Comparison of ENCODE assay signal across 8 mouse cellular contexts in genomic region chr10:80569664-80570066, GRCm38 (mm10). TPM values are rescaled to one million over a fixed set of nuclear protein-coding genes. Genes with fewer than 3 reads are reported as not detected.
DNase-seq lines count a peak whose midpoint lies in the region; ATAC-seq and TF ChIP-seq lines count a peak whose summit lies in the region.

No protein-coding gene starts in this region.

- no peak for TF ChIP-seq CTCF in midbrain, postnatal 0 days (IDR thresholded peaks at IDR 0.05)
- no peak for TF ChIP-seq CTCF in heart, postnatal 0 days (IDR thresholded peaks at IDR 0.05; ENCODE audit: low read depth)

- peak overlapping the region; percentile 43 for H3K4me3 ChIP-seq in midbrain, embryonic 10.5 days
- H3K4me3 ChIP-seq in midbrain, postnatal 0 days (ENCODE audit: low read depth, low read length): no peak overlapping the region
- H3K4me3 ChIP-seq in heart, postnatal 0 days (ENCODE audit: low read depth, low read length): no peak overlapping the region
- H3K4me3 ChIP-seq in neural tube, embryonic 12.5 days: no peak overlapping the region
- H3K4me3 ChIP-seq in forebrain, embryonic 13.5 days: no peak overlapping the region

- peaks cover 16% of the 10 kb centered on the region for H3K36me3 ChIP-seq in midbrain, embryonic 10.5 days
- peaks cover 18% of the 10 kb centered on the region for H3K36me3 ChIP-seq in midbrain, postnatal 0 days (ENCODE audit: insufficient read depth, low read length)
- H3K36me3 ChIP-seq in heart, postnatal 0 days (replicated peaks; ENCODE audit: control insufficient read depth, insufficient read depth, low read length): peaks cover 8% of the 10 kb centered on the region; the same call in 1 of the 2 replicates
- peaks cover 11% of the 10 kb centered on the region for H3K36me3 ChIP-seq in neural tube, embryonic 12.5 days
- peaks cover 20% of the 10 kb centered on the region for H3K36me3 ChIP-seq in forebrain, embryonic 13.5 days (ENCODE audit: poor library complexity, severe bottlenecking)

- H3K27me3 ChIP-seq in midbrain, embryonic 10.5 days (ENCODE audit: low read depth, poor library complexity, severe bottlenecking): 0 out of 2 replicates have a peak, but pooled peaks cover under 1% of the 10 kb centered on the region
- H3K27me3 ChIP-seq in midbrain, postnatal 0 days (ENCODE audit: insufficient read depth, low read length): no peaks in the 10 kb centered on the region
- no peaks in the 10 kb centered on the region for H3K27me3 ChIP-seq in heart, postnatal 0 days (ENCODE audit: control insufficient read depth, insufficient read depth, low read length)
- H3K27me3 ChIP-seq in neural tube, embryonic 12.5 days (replicated peaks): no peaks in the 10 kb centered on the region
- H3K27me3 ChIP-seq in forebrain, embryonic 13.5 days: no peaks in the 10 kb centered on the region

- peak overlapping the region; percentile 85 for H3K27ac ChIP-seq in midbrain, embryonic 10.5 days (replicated peaks)
- no peak overlapping the region for H3K27ac ChIP-seq in midbrain, postnatal 0 days (ENCODE audit: low read depth, low read length)
- H3K27ac ChIP-seq in heart, postnatal 0 days (ENCODE audit: low read depth): peak overlapping the region; percentile 7; the same call in 1 of the 2 replicates
- H3K27ac ChIP-seq in neural tube, embryonic 12.5 days: no peak overlapping the region
- H3K27ac ChIP-seq in forebrain, embryonic 13.5 days: no peak overlapping the region

- TF ChIP-seq EP300 in heart, postnatal 0 days (IDR thresholded peaks at IDR 0.05; ENCODE audit: low read depth): no peak

- no peak for ATAC-seq in midbrain, postnatal 0 days (ENCODE audit: low FRiP score)
- peak; percentile 65 for ATAC-seq in heart, postnatal 0 days (ENCODE audit: insufficient read depth, low read depth)
- ATAC-seq in neural tube, embryonic 12.5 days (ENCODE audit: low FRiP score, low read depth): no peak
- ATAC-seq in forebrain, embryonic 13.5 days: no peak

- DNase-seq in midbrain, embryonic 10.5 days (ENCODE audit: low spot score): peak; percentile 44
- DNase-seq in midbrain, postnatal 0 days (ENCODE audit: low spot score): no peak
- DNase-seq in embryo, embryonic 10.5 days (ENCODE audit: low spot score): peak; percentile 72
- peak; percentile 69 for DNase-seq in heart, postnatal 0 days (ENCODE audit: low spot score)
- peak; percentile 96 for DNase-seq in liver
- no peak for DNase-seq in right cerebral cortex, postnatal 25 days

- no peak overlapping the region for H3K4me2 ChIP-seq in midbrain, postnatal 0 days (ENCODE audit: low read depth, low read length, poor library complexity, severe bottlenecking)
- H3K4me2 ChIP-seq in heart, postnatal 0 days (ENCODE audit: low read depth, low read length): peak overlapping the region; percentile 47; the same call in 1 of the 2 replicates
- H3K4me2 ChIP-seq in neural tube, embryonic 12.5 days (replicated peaks): 0 out of 2 replicates have a peak overlapping the region, but pooled peaks have one; percentile 2
- H3K4me2 ChIP-seq in forebrain, embryonic 13.5 days: no peak overlapping the region

- H3K9ac ChIP-seq in midbrain, postnatal 0 days (replicated peaks; ENCODE audit: low read length, poor library complexity, severe bottlenecking): no peak overlapping the region
- 0 out of 2 replicates have a peak overlapping the region, but pooled peaks have one; percentile 20 for H3K9ac ChIP-seq in heart, postnatal 0 days (replicated peaks; ENCODE audit: low read depth, low read length)
- no peak overlapping the region for H3K9ac ChIP-seq in neural tube, embryonic 12.5 days
- H3K9ac ChIP-seq in forebrain, embryonic 13.5 days: no peak overlapping the region

- 32% methylated on average over 10 of the region's 10 CpGs for WGBS in midbrain, embryonic 10.5 days
- WGBS in midbrain, postnatal 0 days: 34% methylated on average over 10 of the region's 10 CpGs
- WGBS in heart, postnatal 0 days: 42% methylated on average over 10 of the region's 10 CpGs
- 35% methylated on average over 10 of the region's 10 CpGs for WGBS in neural tube, embryonic 12.5 days
- 37% methylated on average over 10 of the region's 10 CpGs for WGBS in forebrain, embryonic 13.5 days

- peaks cover 78% of the 10 kb centered on the region for H3K4me1 ChIP-seq in midbrain, embryonic 10.5 days
- peaks cover 11% of the 10 kb centered on the region for H3K4me1 ChIP-seq in midbrain, postnatal 0 days (ENCODE audit: insufficient read depth, low read length)
- peaks cover 23% of the 10 kb centered on the region for H3K4me1 ChIP-seq in heart, postnatal 0 days (ENCODE audit: control insufficient read depth, insufficient read depth)
- H3K4me1 ChIP-seq in neural tube, embryonic 12.5 days: peaks cover 47% of the 10 kb centered on the region
- peaks cover 57% of the 10 kb centered on the region for H3K4me1 ChIP-seq in forebrain, embryonic 13.5 days

- H3K9me3 ChIP-seq in midbrain, embryonic 10.5 days (replicated peaks): no peaks in the 10 kb centered on the region
- no peaks in the 10 kb centered on the region for H3K9me3 ChIP-seq in midbrain, postnatal 0 days (ENCODE audit: low read length)
- no peaks in the 10 kb centered on the region for H3K9me3 ChIP-seq in heart, postnatal 0 days (replicated peaks; ENCODE audit: control insufficient read depth, low read length)
- no peaks in the 10 kb centered on the region for H3K9me3 ChIP-seq in neural tube, embryonic 12.5 days
- H3K9me3 ChIP-seq in forebrain, embryonic 13.5 days (replicated peaks): no peaks in the 10 kb centered on the region

RNA-seq across cellular contexts. Expression of gene Klf16, which starts 7.5 kb away (rescaled TPM):
- 4.8 and 6.1 TPM in 2 replicates for polyA plus RNA-seq in midbrain, embryonic 10.5 days (2016; fragmentation: Nextera tagmentation; extraction: Ambion mirVana)
- total RNA-seq in midbrain, postnatal 0 days (2014; rRNA removed): 13.7 and 18.1 TPM in 2 replicates
- polyA plus RNA-seq in midbrain, postnatal 0 days (2015; fragmentation: Nextera tagmentation; extraction: Ambion mirVana): 7.7 and 8.3 TPM in 2 replicates
- total RNA-seq in heart, postnatal 0 days (2014; rRNA removed; ENCODE audit: low replicate concordance): 9.3 TPM in 2 replicates
- 3.1 and 3.5 TPM in 2 replicates for polyA plus RNA-seq in heart, postnatal 0 days (2015; fragmentation: Nextera tagmentation; extraction: Ambion mirVana)
- polyA plus RNA-seq in neural tube, embryonic 12.5 days (2016; fragmentation: Nextera tagmentation; extraction: Ambion mirVana): 7.3 and 7.5 TPM in 2 replicates
- polyA plus RNA-seq in forebrain, embryonic 13.5 days (2015; fragmentation: Nextera tagmentation; extraction: Ambion mirVana): 6.6 and 7.5 TPM in 2 replicates

RNA-seq across cellular contexts. Expression of gene Rexo1, which starts 8.3 kb away (rescaled TPM):
- 31.6 and 35.3 TPM in 2 replicates for polyA plus RNA-seq in midbrain, embryonic 10.5 days (2016; fragmentation: Nextera tagmentation; extraction: Ambion mirVana)
- total RNA-seq in midbrain, postnatal 0 days (2014; rRNA removed): 34.2 and 52.6 TPM in 2 replicates
- polyA plus RNA-seq in midbrain, postnatal 0 days (2015; fragmentation: Nextera tagmentation; extraction: Ambion mirVana): 26.1 and 29.8 TPM in 2 replicates
- total RNA-seq in heart, postnatal 0 days (2014; rRNA removed; ENCODE audit: low replicate concordance): 13.1 and 17.6 TPM in 2 replicates
- 7.6 TPM in 2 replicates for polyA plus RNA-seq in heart, postnatal 0 days (2015; fragmentation: Nextera tagmentation; extraction: Ambion mirVana)
- 35.6 and 35.9 TPM in 2 replicates for polyA plus RNA-seq in neural tube, embryonic 12.5 days (2016; fragmentation: Nextera tagmentation; extraction: Ambion mirVana)
- polyA plus RNA-seq in forebrain, embryonic 13.5 days (2015; fragmentation: Nextera tagmentation; extraction: Ambion mirVana): 27.5 and 30.8 TPM in 2 replicates

RNA-seq across cellular contexts. Expression of gene Abhd17a, which starts 20.5 kb away (rescaled TPM):
- polyA plus RNA-seq in midbrain, embryonic 10.5 days (2016; fragmentation: Nextera tagmentation; extraction: Ambion mirVana): 86.8 and 87.3 TPM in 2 replicates
- 264 and 275 TPM in 2 replicates for total RNA-seq in midbrain, postnatal 0 days (2014; rRNA removed)
- 152 and 157 TPM in 2 replicates for polyA plus RNA-seq in midbrain, postnatal 0 days (2015; fragmentation: Nextera tagmentation; extraction: Ambion mirVana)
- 194 and 462 TPM in 2 replicates for total RNA-seq in heart, postnatal 0 days (2014; rRNA removed; ENCODE audit: low replicate concordance)
- 88.2 and 88.6 TPM in 2 replicates for polyA plus RNA-seq in heart, postnatal 0 days (2015; fragmentation: Nextera tagmentation; extraction: Ambion mirVana)
- 126 and 127 TPM in 2 replicates for polyA plus RNA-seq in neural tube, embryonic 12.5 days (2016; fragmentation: Nextera tagmentation; extraction: Ambion mirVana)
- polyA plus RNA-seq in forebrain, embryonic 13.5 days (2015; fragmentation: Nextera tagmentation; extraction: Ambion mirVana): 72.3 and 74.9 TPM in 2 replicates

RNA-seq across cellular contexts. Expression of gene Atp8b3, which starts 30.7 kb away (rescaled TPM):
- polyA plus RNA-seq in midbrain, embryonic 10.5 days (2016; fragmentation: Nextera tagmentation; extraction: Ambion mirVana): 0.41 and 0.79 TPM in 2 replicates
- 0.71 and 0.93 TPM in 2 replicates for total RNA-seq in midbrain, postnatal 0 days (2014; rRNA removed)
- 0.90 and 1.1 TPM in 2 replicates for polyA plus RNA-seq in midbrain, postnatal 0 days (2015; fragmentation: Nextera tagmentation; extraction: Ambion mirVana)
- total RNA-seq in heart, postnatal 0 days (2014; rRNA removed; ENCODE audit: low replicate concordance): not detected in 2 replicates
- polyA plus RNA-seq in heart, postnatal 0 days (2015; fragmentation: Nextera tagmentation; extraction: Ambion mirVana): not detected in 2 replicates
- 1.0 TPM in 2 replicates for polyA plus RNA-seq in neural tube, embryonic 12.5 days (2016; fragmentation: Nextera tagmentation; extraction: Ambion mirVana)
- 0.33 and 0.36 TPM in 2 replicates for polyA plus RNA-seq in forebrain, embryonic 13.5 days (2015; fragmentation: Nextera tagmentation; extraction: Ambion mirVana)

RNA-seq across cellular contexts. Expression of gene Scamp4, which starts 33.0 kb away (rescaled TPM):
- 91.0 and 94.1 TPM in 2 replicates for polyA plus RNA-seq in midbrain, embryonic 10.5 days (2016; fragmentation: Nextera tagmentation; extraction: Ambion mirVana)
- 27.8 and 32.4 TPM in 2 replicates for total RNA-seq in midbrain, postnatal 0 days (2014; rRNA removed)
- 73.1 and 76.9 TPM in 2 replicates for polyA plus RNA-seq in midbrain, postnatal 0 days (2015; fragmentation: Nextera tagmentation; extraction: Ambion mirVana)
- 25.8 and 44.5 TPM in 2 replicates for total RNA-seq in heart, postnatal 0 days (2014; rRNA removed; ENCODE audit: low replicate concordance)
- polyA plus RNA-seq in heart, postnatal 0 days (2015; fragmentation: Nextera tagmentation; extraction: Ambion mirVana): 39.2 and 39.8 TPM in 2 replicates
- polyA plus RNA-seq in neural tube, embryonic 12.5 days (2016; fragmentation: Nextera tagmentation; extraction: Ambion mirVana): 60.8 and 63.9 TPM in 2 replicates
- 56.7 and 69.6 TPM in 2 replicates for polyA plus RNA-seq in forebrain, embryonic 13.5 days (2015; fragmentation: Nextera tagmentation; extraction: Ambion mirVana)

Comparison
In these comparisons a context has a peak if more than half of its experiments do, and no peak if none do; other contexts are left out.
1. DNase-seq: peak in midbrain, embryonic 10.5 days (single experiment), embryo, embryonic 10.5 days (single experiment), heart, postnatal 0 days (single experiment) and liver (single experiment); none in midbrain, postnatal 0 days (single experiment) and right cerebral cortex, postnatal 25 days (single experiment).
2. H3K27ac ChIP-seq: peak in midbrain, embryonic 10.5 days (single experiment) and heart, postnatal 0 days (single experiment); none in midbrain, postnatal 0 days (single experiment), neural tube, embryonic 12.5 days (single experiment) and forebrain, embryonic 13.5 days (single experiment).
3. H3K4me2 ChIP-seq: peak in heart, postnatal 0 days (single experiment) and neural tube, embryonic 12.5 days (single experiment); none in midbrain, postnatal 0 days (single experiment) and forebrain, embryonic 13.5 days (single experiment).